Mouse (Mus musculus) liver, embryonic 14.5 days (tissue): ENCODE measurements around the gene Rbm4b.

ENCODE experiments used
- CTCF ChIP-seq: IDR thresholded peaks from 2 replicates; pipeline ENCODE4 v1.5.1; 2016; ENCODE audit warnings: antibody characterized with exemption, low read depth, control low read depth
- EP300 ChIP-seq: IDR thresholded peaks from 2 replicates; pipeline ENCODE4 v1.6.1; 2016; ENCODE audit warnings: antibody characterized with exemption, low read depth

DNA sequence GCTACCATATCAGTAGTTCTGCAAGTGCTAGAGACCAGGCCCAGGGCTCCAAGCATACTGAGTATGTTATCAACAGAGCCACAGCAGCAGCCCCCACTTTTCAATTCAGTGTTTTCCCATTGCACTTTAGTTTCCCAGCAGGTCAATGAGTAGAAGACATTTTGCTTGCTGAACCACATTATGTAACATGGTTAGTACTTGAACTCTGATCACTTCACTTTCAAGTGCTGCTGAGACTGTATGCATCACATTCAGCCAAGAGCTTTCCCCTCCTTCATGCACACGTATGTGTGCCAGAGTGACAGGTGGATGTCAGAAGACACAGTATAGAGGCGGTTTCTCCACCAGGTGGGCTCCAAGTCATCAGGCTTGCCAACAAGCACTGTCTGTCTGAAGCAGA is 26.6 kb downstream of the Rbm4b start:
- TF ChIP-seq CTCF, result no peak
- TF ChIP-seq EP300, result no peak
